Mouse (Mus musculus) thymus, postnatal 14 days (tissue): ENCODE measurements around the gene Usp22.
A peak's percentile ranks its signal among the peaks of the same experiment; 100 is the strongest.
"Not testable (repeated sequence)": the region's sequence is repeated elsewhere in the genome, so short reads cannot be mapped to it uniquely, and the experiment has no call there.

Experiments used
- DNase-seq: peaks from one replicate; pipeline ENCODE4 v3.0.0; 2021

The Usp22 gene

GRCm38 (mm10) chr11:61142941-61143530, 31.8 kb downstream of the Usp22 start:
- DNase-seq, result no peak

DNA sequence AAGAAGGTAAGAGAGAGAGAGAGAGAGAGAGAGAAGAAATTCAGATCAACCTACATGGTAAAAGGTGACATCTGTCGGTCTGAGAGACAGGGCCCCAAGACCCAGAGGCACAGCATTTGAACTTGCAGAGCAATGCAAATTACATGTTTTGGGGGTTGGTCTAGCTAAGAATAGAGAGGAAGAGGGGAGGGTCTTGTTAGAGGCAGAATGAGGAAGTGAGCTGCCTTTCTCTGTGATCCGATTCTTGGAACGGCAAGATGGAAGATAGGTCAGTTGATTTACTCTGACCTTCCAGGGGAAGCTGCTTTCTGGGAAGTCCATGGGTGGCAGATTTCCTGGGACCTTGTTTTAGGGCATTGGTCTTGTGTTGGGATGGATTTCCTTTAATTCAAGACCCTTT, 32.6 kb downstream of the Usp22 start:
- peak; percentile 72 for DNase-seq

GRCm38 (mm10) chr11:61141693-61142092, 33.2 kb downstream of the Usp22 start:
- no peak for DNase-seq

DNA sequence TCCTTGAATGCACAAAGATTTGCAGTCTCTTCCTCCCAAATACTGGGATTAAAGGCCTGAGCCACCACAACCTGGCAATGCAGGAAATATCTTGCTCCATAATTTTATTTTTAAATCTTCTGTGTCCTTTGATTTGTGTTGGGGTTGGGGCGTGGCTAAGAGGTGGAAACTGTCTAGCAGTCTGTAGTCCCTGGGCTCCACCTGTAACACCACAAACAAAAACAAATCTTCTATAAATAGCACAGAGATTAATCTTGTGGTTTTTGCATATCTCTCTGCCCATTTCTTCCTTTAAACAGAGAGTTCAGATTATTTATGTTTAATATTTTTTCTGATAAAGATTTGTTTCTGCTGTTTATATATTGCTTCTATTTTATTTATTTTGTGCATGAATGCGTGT, 41.9 kb downstream of the Usp22 start:
- DNase-seq, result no peak

DNA sequence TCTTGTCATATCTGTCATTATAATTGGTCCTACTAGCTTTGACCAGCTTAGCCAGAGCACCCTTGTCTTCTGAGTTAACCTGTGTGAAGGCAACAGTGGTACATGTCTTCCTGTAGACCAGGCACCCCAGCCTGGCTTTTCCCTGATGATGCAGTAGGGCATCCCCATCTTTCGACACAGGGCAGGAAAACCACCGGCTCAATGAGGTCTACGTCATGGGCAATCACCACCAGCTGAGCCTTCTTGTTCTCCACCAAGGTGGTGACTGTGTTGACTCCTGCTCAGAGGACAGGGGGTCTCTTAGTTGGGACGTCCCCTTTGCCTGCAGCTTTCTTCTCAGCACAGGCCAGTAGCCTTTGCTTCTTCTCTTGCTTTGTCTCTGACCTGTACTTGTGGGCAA, 44.2 kb downstream of the Usp22 start:
- DNase-seq, result not testable (repeated sequence)

GRCm38 (mm10) chr11:61129305-61129704, 45.5 kb downstream of the Usp22 start:
- no peak for DNase-seq

- DNase-seq, result no peak
Observed at GRCm38 (mm10) chr11:61127421-61128055, 47.3 kb downstream of the Usp22 start.

DNA sequence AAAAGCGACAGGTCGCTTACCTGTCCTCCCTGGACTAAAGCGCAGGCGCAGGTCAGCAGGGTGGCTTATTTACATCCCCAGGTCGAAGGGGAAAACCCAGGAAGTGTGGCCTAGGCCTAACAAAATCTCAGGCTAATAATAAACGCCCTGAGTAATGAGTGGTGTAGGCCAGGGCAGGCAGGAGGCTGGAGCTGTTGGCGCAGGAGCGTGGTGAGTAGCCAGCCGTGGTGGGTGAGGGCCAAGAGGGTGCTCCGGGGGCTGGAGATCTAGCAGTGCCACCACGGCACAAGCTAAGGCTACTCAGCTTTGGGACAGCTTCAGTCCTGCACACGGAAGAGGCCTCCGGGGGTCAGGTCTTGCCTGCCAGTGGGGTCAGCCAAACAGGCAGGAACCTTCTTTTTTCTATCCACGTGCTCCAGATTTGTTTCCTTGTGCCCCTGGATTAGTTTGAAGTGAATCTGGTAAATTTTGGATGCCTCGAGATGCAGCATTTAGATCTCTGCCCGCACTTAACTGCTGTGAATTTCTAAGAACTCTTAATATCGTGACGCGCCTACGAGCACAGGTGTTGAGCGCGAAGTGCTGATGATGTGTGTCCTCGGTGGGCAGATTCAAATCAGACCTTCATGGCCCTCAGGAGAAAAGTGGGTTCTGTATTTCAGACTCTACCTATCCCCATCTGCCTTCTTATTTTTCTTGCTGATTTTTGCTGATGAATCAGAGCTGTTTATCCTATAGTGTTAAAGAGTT, 48.1 kb downstream of the Usp22 start, which contains the start of gene Tnfrsf13b:
Gene Tnfrsf13b, plus strand, starts transcription at position 150 of the 750 bp plus-strand sequence.
- no peak for DNase-seq

DNA sequence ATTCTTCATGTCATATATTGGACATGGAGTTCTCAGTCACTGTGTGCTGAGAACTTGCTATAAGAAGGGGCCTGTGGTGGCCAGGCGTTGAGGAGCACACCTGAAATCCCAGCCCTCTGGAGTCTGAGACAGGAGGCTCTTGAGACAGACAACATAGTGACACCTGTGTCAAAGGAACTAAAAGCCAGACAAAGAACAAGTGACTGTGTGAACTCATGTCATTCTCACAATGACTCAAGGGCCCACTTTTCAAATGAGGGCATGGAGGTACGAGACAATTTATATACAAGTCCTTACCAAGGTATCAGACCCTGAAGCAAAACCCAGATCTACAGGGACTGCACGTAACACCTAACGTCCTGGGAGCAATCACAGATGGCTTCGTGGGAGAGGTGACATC, 48.9 kb downstream of the Usp22 start:
- no peak for DNase-seq

- DNase-seq, result no peak
Observed at GRCm38 (mm10) chr11:61123886-61124285, 51.0 kb downstream of the Usp22 start.

DNA sequence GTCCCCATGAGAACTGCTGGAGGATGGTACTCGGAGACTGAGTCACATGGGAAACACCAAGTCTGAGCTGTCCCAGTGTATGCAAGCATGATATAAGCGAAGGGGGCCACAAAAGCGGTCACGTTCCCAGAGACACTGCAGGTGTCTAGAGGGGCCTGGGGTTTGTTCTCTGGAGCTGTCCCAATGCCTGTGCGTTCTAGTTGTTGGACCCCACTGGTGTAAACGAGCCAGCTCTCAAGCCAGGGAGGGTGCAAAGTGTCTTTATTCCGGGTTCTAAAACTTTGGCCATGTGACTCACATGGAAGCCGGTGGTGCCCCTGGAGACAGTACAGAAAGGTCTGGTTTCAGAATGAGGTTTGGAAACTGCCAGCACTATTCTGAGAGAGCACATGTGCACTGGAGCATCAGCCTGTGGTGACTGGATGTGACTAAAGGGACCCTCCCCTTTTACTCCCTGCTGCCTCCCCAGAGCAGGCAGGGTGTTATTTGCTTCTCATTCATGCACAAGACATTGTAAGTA, 52.0 kb downstream of the Usp22 start:
- DNase-seq, result no peak

DNA sequence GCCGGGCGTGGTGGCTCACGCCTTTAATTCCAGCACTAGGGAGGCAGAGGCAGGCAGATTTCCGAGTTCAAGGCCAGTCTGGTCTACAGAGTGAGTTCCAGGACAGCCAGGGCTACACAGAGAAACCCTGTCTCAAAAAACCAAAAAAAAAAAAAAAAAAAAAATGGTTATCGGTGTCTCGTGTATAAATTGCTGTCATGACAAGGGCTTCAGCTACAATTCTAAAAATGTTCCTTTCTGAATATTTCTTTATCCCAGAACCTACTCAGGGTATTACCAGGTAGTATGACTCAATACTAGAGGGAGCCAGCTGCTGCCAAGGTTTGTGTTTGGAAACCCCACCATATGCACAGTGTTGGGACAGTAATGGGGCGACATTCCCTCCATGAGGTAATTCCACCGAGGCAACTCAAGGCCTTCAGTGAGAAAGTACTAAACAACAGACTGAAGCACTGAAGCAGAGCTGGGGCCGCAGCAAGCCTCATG, 52.5 kb downstream of the Usp22 start:
- DNase-seq, result no peak

- no peak for DNase-seq
Observed at GRCm38 (mm10) chr11:61119996-61120583, 54.8 kb downstream of the Usp22 start.

GRCm38 (mm10) chr11:61116226-61116625, 58.6 kb downstream of the Usp22 start:
- DNase-seq, result no peak

DNA sequence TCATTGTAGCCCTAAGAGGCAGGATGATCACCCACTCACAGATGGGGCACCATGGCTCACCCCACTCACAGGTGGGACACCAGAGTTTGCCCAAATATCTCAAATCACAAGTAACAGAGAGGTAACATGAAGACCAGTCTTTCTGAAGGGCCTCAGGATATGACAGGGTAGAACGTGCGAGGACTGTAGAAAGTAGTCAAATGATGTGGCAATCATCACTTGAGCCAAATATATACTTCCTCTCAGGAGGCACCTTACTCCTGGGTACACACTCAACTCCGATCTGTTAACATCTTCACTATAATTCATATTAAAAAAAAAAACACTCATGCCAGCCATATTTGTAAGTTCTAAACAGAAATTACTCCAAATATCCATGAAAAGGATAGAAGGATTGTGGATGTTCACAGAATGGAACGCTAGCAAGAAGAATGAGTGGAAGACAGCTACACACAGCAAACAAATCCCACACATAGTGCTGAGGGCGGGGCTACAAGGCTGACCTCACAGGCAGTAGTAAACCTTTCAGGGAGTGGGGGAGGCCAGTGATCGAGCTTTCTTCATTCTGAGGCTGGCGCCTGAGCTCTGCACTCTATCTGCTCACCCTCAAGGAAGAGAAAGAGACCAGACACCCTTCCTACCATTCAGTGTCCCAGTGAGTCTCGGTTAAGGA, 62.4 kb downstream of the Usp22 start:
- no peak for DNase-seq

GRCm38 (mm10) chr11:61111472-61111871, 63.4 kb downstream of the Usp22 start:
- DNase-seq, result no peak

DNA sequence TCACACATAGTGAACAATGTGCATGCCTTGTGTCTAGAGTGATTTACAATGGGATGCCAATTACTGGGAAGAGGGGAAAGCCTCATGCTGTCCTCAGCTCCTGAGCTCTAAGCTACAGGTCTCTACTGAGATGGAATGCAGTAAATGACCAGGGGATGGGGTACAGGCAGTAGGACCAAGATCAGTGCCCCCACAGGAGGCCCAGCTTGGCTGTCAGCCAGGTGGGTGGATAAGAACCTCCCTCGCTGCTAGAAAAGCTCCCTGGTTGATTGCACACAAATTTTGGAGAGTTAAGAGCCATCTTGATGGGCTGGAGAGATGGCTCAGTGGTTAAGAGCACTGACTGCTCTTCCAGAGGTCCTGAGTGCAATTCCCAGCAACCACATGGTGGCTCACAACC, 63.9 kb downstream of the Usp22 start:
- no peak for DNase-seq

- no peak for DNase-seq
Observed at GRCm38 (mm10) chr11:61110113-61110512, 64.7 kb downstream of the Usp22 start.

DNA sequence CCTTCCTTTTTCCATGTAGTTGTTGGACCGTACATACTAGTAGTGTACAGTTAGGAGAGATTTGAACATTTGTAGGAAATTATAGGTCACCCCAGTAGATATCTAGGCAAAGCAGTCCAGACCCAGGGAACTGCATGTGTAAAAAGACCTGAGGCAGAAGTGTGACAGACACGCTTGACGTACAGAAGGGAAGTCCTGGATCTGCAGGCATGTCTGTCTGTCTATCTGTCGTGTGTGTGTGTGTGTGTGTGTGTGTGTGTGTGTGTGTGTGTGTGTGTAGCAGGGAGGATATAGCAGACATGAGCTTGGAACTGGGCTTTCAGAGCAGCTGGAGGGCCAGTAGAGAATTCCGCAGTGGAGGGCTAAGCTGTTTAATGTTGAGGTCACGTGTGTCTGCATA, 65.1 kb downstream of the Usp22 start:
- DNase-seq, result no peak

- DNase-seq, result no peak
Observed at GRCm38 (mm10) chr11:61108911-61109361, 65.9 kb downstream of the Usp22 start.

DNA sequence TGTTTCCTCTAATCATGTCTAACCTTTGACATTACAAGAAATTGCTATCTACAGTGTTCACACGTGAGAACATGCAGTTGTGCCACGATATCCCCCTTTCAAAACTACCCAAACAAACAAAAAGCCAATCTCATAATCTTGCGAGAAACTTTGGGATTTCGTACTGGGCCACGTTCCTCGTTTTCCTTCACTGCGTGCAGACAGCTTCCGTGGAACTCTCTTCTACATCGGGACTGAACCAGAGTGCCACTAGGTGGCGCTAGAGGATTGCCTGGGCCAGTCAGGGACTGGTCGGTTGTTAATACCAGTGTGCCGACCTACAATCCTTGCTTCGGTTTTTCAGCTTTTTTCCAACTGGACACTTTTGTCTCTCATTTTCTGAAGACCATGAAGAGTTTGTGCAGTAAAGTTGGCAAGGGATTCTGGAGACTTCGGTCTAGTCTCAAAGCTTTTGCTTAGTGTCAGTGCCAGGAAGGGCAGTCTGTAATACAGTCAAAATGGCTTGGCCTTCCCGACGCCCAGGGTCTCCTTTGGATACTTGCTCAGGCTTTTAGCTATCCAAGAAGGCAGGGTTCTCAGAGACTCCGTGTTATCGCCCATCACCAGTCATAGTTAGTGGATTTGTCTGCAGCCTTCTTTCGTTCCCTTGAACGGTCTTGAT, 70.5 kb downstream of the Usp22 start:
- peak; percentile 81 for DNase-seq
